Mouse (Mus musculus) heart, embryonic 10.5 days (tissue): ENCODE results near the gene Olfr1199. TPM values are rescaled to one million over a fixed set of nuclear protein-coding genes. Genes with fewer than 3 reads are reported as not detected.

Experiments used
- DNase-seq: peaks from one replicate; pipeline ENCODE4 v3.0.0-alpha.2; 2017; ENCODE audit warnings: low spot score
- H3K27ac ChIP-seq: fragments of 300-500 bp; sonication (generic); 2 replicates; pipeline ENCODE4 v1.5.1; 2016; ENCODE audit warnings: mild to moderate bottlenecking
- H3K27me3 ChIP-seq: fragments of 300-500 bp; sonication (generic); 2 replicates; pipeline ENCODE4 v1.6.1; 2016; ENCODE audit warnings: mild to moderate bottlenecking; ENCODE audit not compliant: poor library complexity, insufficient read depth, severe bottlenecking
- H3K36me3 ChIP-seq: fragments of 300-500 bp; sonication (generic); 2 replicates; pipeline ENCODE4 v1.6.1; 2016; ENCODE audit warnings: mild to moderate bottlenecking, moderate library complexity
- H3K4me1 ChIP-seq: fragments of 300-500 bp; sonication (generic); 2 replicates; pipeline ENCODE4 v1.6.1; 2016; ENCODE audit warnings: mild to moderate bottlenecking
- H3K4me3 ChIP-seq: fragments of 300-500 bp; sonication (generic); 2 replicates; pipeline ENCODE4 v1.5.1; 2016; ENCODE audit warnings: mild to moderate bottlenecking, moderate library complexity
- H3K9me3 ChIP-seq: fragments of 300-500 bp; sonication (generic); 2 replicates; pipeline ENCODE4 v1.6.1; 2016; ENCODE audit warnings: mild to moderate bottlenecking, moderate library complexity
- WGBS: fragments of 180-500 bp; shearing (Covaris S2); methylation state at CpG from one replicate; pipeline ENCODE4 v1.1.7; 2016; 5-methylcytosine and 5-hydroxymethylcytosine counted together
- polyA plus RNA-seq: library from polyadenylated mRNA; unstranded; fragments of >200 nt; fragmentation: Nextera tagmentation; extraction: Ambion mirVana; gene quantifications from 2 replicates; pipeline ENCODE4 v1.2.1, GENCODE M21; 2016

Gene Olfr1199
- not detected in 2 replicates for polyA plus RNA-seq

GRCm38 (mm10) chr2:88760369-88760768, at the start of gene Olfr1199:
Olfr1199 (minus strand) TSS chr2:88760469.
- DNase-seq = no peak
- H3K9me3 ChIP-seq = no peaks in the 10 kb centered on the region
- no peaks in the 10 kb centered on the region for H3K27me3 ChIP-seq
- WGBS = 83% methylated on average over 2 of the region's 2 CpGs
- no peak within 1 kb of the TSS for H3K27ac ChIP-seq
- no peaks in the 10 kb centered on the region for H3K4me1 ChIP-seq
- no peaks in the 10 kb centered on the region for H3K36me3 ChIP-seq
- no peak within 1 kb of the TSS for H3K4me3 ChIP-seq

- 83% methylated on average over 6 of the region's 6 CpGs for WGBS
- Histone ChIP-seq H3K4me3 (no peak within 1 kb of the TSS), H3K36me3 (no peaks in the 10 kb centered on the region), H3K27ac (no peak within 1 kb of the TSS), H3K9me3 (no peaks in the 10 kb centered on the region), H3K27me3 (no peaks in the 10 kb centered on the region), H3K4me1 (no peaks in the 10 kb centered on the region)
- no peak for DNase-seq
These were observed 32.5 kb upstream of the Olfr1199 start, which contains the start of gene Olfr1201 for GRCm38 (mm10) chr2:88792736-88793135. Olfr1201 (plus strand) TSS chr2:88793036.

GRCm38 (mm10) chr2:88770388-88770787, 10.1 kb upstream of the Olfr1199 start, which contains the start of gene Olfr1200:
Olfr1200 (minus strand) TSS chr2:88770488.
- no peaks in the 10 kb centered on the region for H3K9me3 ChIP-seq
- H3K27ac ChIP-seq = no peak within 1 kb of the TSS
- H3K27me3 ChIP-seq = no peaks in the 10 kb centered on the region
- no peak for DNase-seq
- H3K4me1 ChIP-seq = no peaks in the 10 kb centered on the region
- no peaks in the 10 kb centered on the region for H3K36me3 ChIP-seq
- H3K4me3 ChIP-seq = no peak within 1 kb of the TSS
- 79% methylated on average over 2 of the region's 2 CpGs for WGBS

- H3K27me3 ChIP-seq = no peaks in the 10 kb centered on the region
- no peaks in the 10 kb centered on the region for H3K4me1 ChIP-seq
- no peak within 1 kb of the TSS for H3K27ac ChIP-seq
- no peak within 1 kb of the TSS for H3K4me3 ChIP-seq
- no peaks in the 10 kb centered on the region for H3K9me3 ChIP-seq
- no peaks in the 10 kb centered on the region for H3K36me3 ChIP-seq
- 85% methylated on average over 2 of the region's 2 CpGs for WGBS
- DNase-seq = no peak
These were observed 9.0 kb downstream of the Olfr1199 start, which contains the start of gene Olfr1198 for GRCm38 (mm10) chr2:88751270-88751669. Olfr1198 (minus strand) TSS chr2:88751370.

GRCm38 (mm10) chr2:88743379-88743778, 16.9 kb downstream of the Olfr1199 start:
- Histone ChIP-seq H3K27ac (no peak overlapping the region), H3K9me3 (no peaks in the 10 kb centered on the region), H3K36me3 (no peaks in the 10 kb centered on the region), H3K4me1 (no peaks in the 10 kb centered on the region), H3K27me3 (no peaks in the 10 kb centered on the region), H3K4me3 (no peak overlapping the region)
- no peak for DNase-seq
- WGBS = 80% methylated on average over 3 of the region's 3 CpGs

GRCm38 (mm10) chr2:88732266-88732665, 28.0 kb downstream of the Olfr1199 start, which contains the start of gene Olfr1197:
Olfr1197 (minus strand) TSS chr2:88732366.
- 80% methylated on average over 1 of the region's 1 CpGs for WGBS
- no peaks in the 10 kb centered on the region for H3K4me1 ChIP-seq
- no peak for DNase-seq
- H3K27ac ChIP-seq = no peak within 1 kb of the TSS
- H3K36me3 ChIP-seq = no peaks in the 10 kb centered on the region
- no peak within 1 kb of the TSS for H3K4me3 ChIP-seq
- H3K9me3 ChIP-seq = no peaks in the 10 kb centered on the region
- H3K27me3 ChIP-seq = no peaks in the 10 kb centered on the region

- WGBS = 86% methylated on average over 2 of the region's 2 CpGs
- DNase-seq = no peak
These were observed 55.8 kb downstream of the Olfr1199 start, which contains the start of gene Olfr1196 for GRCm38 (mm10) chr2:88704497-88704896. Olfr1196 (minus strand) TSS chr2:88704597.

More at GRCm38 (mm10) chr2:88704497-88704896, 55.8 kb downstream of the Olfr1199 start, which contains the start of gene Olfr1196:
- H3K27ac ChIP-seq = no peak within 1 kb of the TSS
- H3K27me3 ChIP-seq = no peaks in the 10 kb centered on the region
- no peaks in the 10 kb centered on the region for H3K9me3 ChIP-seq
- no peaks in the 10 kb centered on the region for H3K4me1 ChIP-seq
- H3K36me3 ChIP-seq = no peaks in the 10 kb centered on the region
- H3K4me3 ChIP-seq = no peak within 1 kb of the TSS

Other genes with a start within 250 kb of the Olfr1199 start
- not detected in 2 replicates for gene Olfr1186, start 241.9 kb downstream of the Olfr1199 start, polyA plus RNA-seq
- gene Olfr1188, start 203.5 kb downstream of the Olfr1199 start, polyA plus RNA-seq = not detected in 2 replicates
- gene Olfr1189, start 174.0 kb downstream of the Olfr1199 start, polyA plus RNA-seq = not detected in 2 replicates
- not detected in 2 replicates for gene Olfr1191-ps1, start 119.9 kb downstream of the Olfr1199 start, polyA plus RNA-seq
- not detected in 2 replicates for gene Olfr1192-ps1, start 112.0 kb downstream of the Olfr1199 start, polyA plus RNA-seq
- gene Olfr1193, start 84.8 kb downstream of the Olfr1199 start, polyA plus RNA-seq = not detected in 2 replicates
- not detected in 2 replicates for gene Olfr1195, start 71.3 kb downstream of the Olfr1199 start, polyA plus RNA-seq
- gene Olfr1196, start 55.9 kb downstream of the Olfr1199 start, polyA plus RNA-seq = not detected in 2 replicates
- not detected in 2 replicates for gene Olfr1197, start 28.1 kb downstream of the Olfr1199 start, polyA plus RNA-seq
- gene Olfr1198, start 9.1 kb downstream of the Olfr1199 start, polyA plus RNA-seq = not detected in 2 replicates
- not detected in 2 replicates for gene Olfr1200, start 10.0 kb upstream of the Olfr1199 start, polyA plus RNA-seq
- not detected in 2 replicates for gene Olfr1201, start 32.6 kb upstream of the Olfr1199 start, polyA plus RNA-seq
- gene Olfr1202, start 54.0 kb upstream of the Olfr1199 start, polyA plus RNA-seq = not detected in 2 replicates
- not detected in 2 replicates for gene Olfr1205, start 69.3 kb upstream of the Olfr1199 start, polyA plus RNA-seq
- not detected in 2 replicates for gene Olfr1204, start 88.8 kb upstream of the Olfr1199 start, polyA plus RNA-seq
- gene Olfr1206, start 102.8 kb upstream of the Olfr1199 start, polyA plus RNA-seq = not detected in 2 replicates
- gene Olfr1208, start 141.8 kb upstream of the Olfr1199 start, polyA plus RNA-seq = not detected in 2 replicates
- gene Olfr1209, start 154.7 kb upstream of the Olfr1199 start, polyA plus RNA-seq = not detected in 2 replicates
- not detected in 2 replicates for gene Olfr1211, start 177.6 kb upstream of the Olfr1199 start, polyA plus RNA-seq
- not detected in 2 replicates for gene Olfr1212, start 193.5 kb upstream of the Olfr1199 start, polyA plus RNA-seq
- not detected in 2 replicates for gene Gm13762, start 219.8 kb upstream of the Olfr1199 start, polyA plus RNA-seq
- not detected in 2 replicates for gene Olfr1214, start 232.2 kb upstream of the Olfr1199 start, polyA plus RNA-seq
- not detected in 2 replicates for gene Olfr1215, start 246.5 kb upstream of the Olfr1199 start, polyA plus RNA-seq